Mouse (Mus musculus) olfactory bulb, adult 2 months (tissue): ENCODE results near the gene Epm2a.

ENCODE experiments used
- CTCF ChIP-seq: fragments of 200-500 bp; IDR thresholded peaks from 2 replicates; pipeline ENCODE4 v1.5.1; 2012; ENCODE audit warnings: low read depth, mild to moderate bottlenecking, low read length, moderate library complexity; ENCODE audit not compliant: insufficient read depth
- POLR2A ChIP-seq: fragments of 200-500 bp; IDR thresholded peaks from 2 replicates; pipeline ENCODE4 v1.6.1; 2012; ENCODE audit warnings: mild to moderate bottlenecking, low read depth, low read length, moderate library complexity; ENCODE audit not compliant: insufficient read depth

DNA sequence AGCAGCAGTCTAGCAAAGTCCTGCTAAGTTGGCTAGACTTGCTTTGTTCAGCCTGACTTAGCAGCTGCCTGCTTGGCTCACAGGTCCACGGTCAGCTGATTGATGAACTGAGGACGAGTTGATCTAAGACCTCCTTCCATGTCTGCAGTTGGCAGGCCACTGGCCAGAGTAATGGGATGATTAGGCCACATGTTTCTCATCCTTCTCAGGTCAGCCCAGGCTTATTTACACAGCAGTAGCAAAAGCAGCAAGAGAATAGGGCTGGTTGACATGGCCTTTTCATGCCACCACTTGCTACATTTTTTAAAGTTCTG lies 37.2 kb upstream of the Epm2a start:
- TF ChIP-seq CTCF (no peak), POLR2A (no peak)
